Mouse (Mus musculus) frontal cortex, postnatal 36 days (tissue): ENCODE results near the gene Ccdc174.

Experiments
- DNase-seq, 2 experiments: peaks; one replicate each; pipeline ENCODE4 v3.0.0; 2022; ENCODE audit warnings: low spot score in 2 of 2

Ccdc174 gene

DNA sequence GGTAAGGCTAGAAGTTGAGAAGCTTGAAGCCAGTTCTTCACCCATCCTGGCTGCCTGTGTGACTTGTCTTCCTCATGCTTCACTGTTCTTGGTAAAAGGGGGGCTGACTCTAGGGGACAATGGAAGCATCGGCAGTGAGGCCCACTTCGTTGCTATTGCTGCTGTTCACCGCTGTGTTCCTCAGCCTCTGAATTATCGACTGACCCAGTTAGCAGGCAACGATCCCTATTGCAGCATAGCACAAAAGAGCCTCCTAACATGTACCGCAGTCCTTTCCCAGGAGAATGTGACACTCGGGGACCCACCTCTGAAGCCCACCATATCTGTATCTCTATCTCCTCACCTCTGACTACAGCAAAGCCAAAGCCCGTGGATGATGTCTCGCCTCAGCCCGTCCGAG, 39.9 kb downstream of the Ccdc174 start:
- no peak for DNase-seq

DNA sequence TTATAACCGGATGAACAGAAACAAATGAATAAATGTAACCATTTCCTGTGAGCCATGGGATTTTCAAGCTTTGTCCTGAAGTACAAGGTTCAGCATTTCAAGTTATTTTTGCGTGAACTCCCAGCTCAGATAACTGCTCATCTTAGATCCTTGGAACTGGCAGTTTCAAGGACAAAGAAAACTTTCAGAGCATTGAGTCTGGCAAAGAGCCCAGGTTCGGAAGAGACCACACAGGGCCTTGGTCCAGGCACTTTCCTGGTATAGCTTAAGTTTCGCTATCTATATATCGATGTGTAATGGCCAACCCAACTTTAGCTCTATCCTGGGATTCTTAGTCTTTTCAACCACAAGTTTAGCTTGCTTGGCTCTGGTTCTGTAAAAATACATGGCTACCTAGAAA, 53.4 kb downstream of the Ccdc174 start:
- DNase-seq: no peak

DNA sequence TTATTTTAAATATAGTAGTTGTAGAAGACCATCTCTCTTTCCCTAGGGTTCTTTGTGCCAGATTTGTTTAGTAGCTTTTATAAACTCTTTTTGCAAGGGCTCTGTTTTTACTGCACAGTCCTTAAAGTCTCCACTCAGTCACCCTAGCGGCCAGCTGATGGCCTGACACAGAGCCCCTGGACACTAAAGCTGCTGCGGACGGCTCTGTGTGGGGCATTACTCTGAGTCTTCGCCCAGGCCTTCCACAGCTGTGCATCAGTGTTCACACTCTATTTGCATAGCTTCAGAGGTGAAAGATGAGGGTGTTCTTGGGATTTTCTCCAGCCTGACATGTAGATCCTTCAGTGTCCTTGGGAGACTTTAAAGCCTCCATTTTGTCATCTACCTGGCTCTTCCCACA, 60.6 kb downstream of the Ccdc174 start:
- DNase-seq: no peak

DNA sequence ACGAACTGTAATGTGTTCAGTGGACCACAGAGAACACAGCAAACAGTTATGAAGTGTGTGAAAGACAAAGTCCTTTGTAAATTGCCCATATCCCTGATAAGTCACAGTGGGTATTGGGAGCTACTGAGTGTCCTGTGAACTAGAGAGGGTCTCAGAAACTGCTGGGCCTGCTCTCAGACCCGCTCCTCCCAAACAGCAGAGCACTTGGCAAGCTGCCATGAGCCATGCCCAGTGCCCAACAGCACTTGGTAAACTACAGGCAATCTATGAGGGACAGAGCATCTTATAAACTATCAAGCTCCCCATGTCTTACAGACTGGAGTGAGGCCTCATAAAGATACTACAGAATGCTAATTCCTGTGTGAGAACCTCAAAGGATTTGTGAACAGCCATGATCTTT, 70.6 kb downstream of the Ccdc174 start:
- DNase-seq: no peak
